Mouse (Mus musculus): ENCODE measurements at regions not wholly inside any gene's neighbourhood (a gene's known extent, or its start where the extent isn't known, plus 50 kb on each side); places are given as distances from the start of the nearest gene placed in this dataset.

GRCm38 (mm10) chr17:64991262-64991661 is 155.4 kb upstream of the 4930583I09Rik start:
- Histone ChIP-seq H3K27ac (no peak overlapping the region), H3K36me3 (no peaks in the 10 kb centered on the region), H3K4me1 (replicated peaks) (no peaks in the 10 kb centered on the region), H3K9me3 (peaks cover 3% of the 10 kb centered on the region; the same call in 1 of the 2 replicates), H3K4me3 (no peak overlapping the region), H3K27me3 (ENCODE audit: insufficient read depth, poor library complexity, severe bottlenecking) (no peaks in the 10 kb centered on the region)
- no peak for DNase-seq (ENCODE audit: low spot score)
- 74% methylated on average over 3 of the region's 3 CpGs for WGBS

GRCm38 (mm10) chr17:64984276-64985011 is 148.6 kb upstream of the 4930583I09Rik start:
- WGBS: 83% methylated on average over 14 of the region's 14 CpGs
- no peaks in the 10 kb centered on the region for H3K36me3 ChIP-seq
- H3K4me3 ChIP-seq: no peak overlapping the region
- no peak for DNase-seq (ENCODE audit: low spot score)
- H3K27me3 ChIP-seq (ENCODE audit: insufficient read depth, poor library complexity, severe bottlenecking): no peaks in the 10 kb centered on the region
- H3K27ac ChIP-seq: no peak overlapping the region
- H3K4me1 ChIP-seq (replicated peaks): no peaks in the 10 kb centered on the region
- no peaks in the 10 kb centered on the region for H3K9me3 ChIP-seq

GRCm38 (mm10) chr17:64983480-64983879 is 147.6 kb upstream of the 4930583I09Rik start:
- Histone ChIP-seq H3K4me3 (no peak overlapping the region), H3K27ac (no peak overlapping the region), H3K9me3 (no peaks in the 10 kb centered on the region), H3K4me1 (replicated peaks) (no peaks in the 10 kb centered on the region), H3K36me3 (no peaks in the 10 kb centered on the region), H3K27me3 (ENCODE audit: insufficient read depth, poor library complexity, severe bottlenecking) (no peaks in the 10 kb centered on the region)
- 76% methylated on average over 2 of the region's 2 CpGs for WGBS
- DNase-seq (ENCODE audit: low spot score): no peak

GRCm38 (mm10) chr17:64964153-64964552 is 128.3 kb upstream of the 4930583I09Rik start:
- Histone ChIP-seq H3K4me1 (replicated peaks) (no peaks in the 10 kb centered on the region), H3K9me3 (no peaks in the 10 kb centered on the region), H3K36me3 (no peaks in the 10 kb centered on the region), H3K27ac (no peak overlapping the region), H3K4me3 (no peak overlapping the region), H3K27me3 (ENCODE audit: insufficient read depth, poor library complexity, severe bottlenecking) (no peaks in the 10 kb centered on the region)
- 85% methylated on average over 4 of the region's 4 CpGs for WGBS
- DNase-seq (ENCODE audit: low spot score): no peak

GRCm38 (mm10) chr17:64961887-64962286 is 126.0 kb upstream of the 4930583I09Rik start:
- Histone ChIP-seq H3K9me3 (no peaks in the 10 kb centered on the region), H3K36me3 (no peaks in the 10 kb centered on the region), H3K4me3 (no peak overlapping the region), H3K27me3 (ENCODE audit: insufficient read depth, poor library complexity, severe bottlenecking) (no peaks in the 10 kb centered on the region), H3K4me1 (replicated peaks) (0 out of 2 replicates have a peak, but pooled peaks cover 2% of the 10 kb centered on the region), H3K27ac (no peak overlapping the region)
- DNase-seq (ENCODE audit: low spot score): no peak
- 76% methylated on average over 2 of the region's 2 CpGs for WGBS

GRCm38 (mm10) chr17:64957495-64957894 is 121.6 kb upstream of the 4930583I09Rik start:
- H3K4me1 ChIP-seq (replicated peaks): 0 out of 2 replicates have a peak, but pooled peaks cover 2% of the 10 kb centered on the region
- 69% methylated on average over 9 of the region's 9 CpGs for WGBS
- no peaks in the 10 kb centered on the region for H3K36me3 ChIP-seq
- H3K27ac ChIP-seq: no peak overlapping the region
- H3K9me3 ChIP-seq: no peaks in the 10 kb centered on the region
- DNase-seq (ENCODE audit: low spot score): no peak
- no peaks in the 10 kb centered on the region for H3K27me3 ChIP-seq (ENCODE audit: insufficient read depth, poor library complexity, severe bottlenecking)
- no peak overlapping the region for H3K4me3 ChIP-seq

- Histone ChIP-seq H3K27me3 (ENCODE audit: insufficient read depth, poor library complexity, severe bottlenecking) (no peaks in the 10 kb centered on the region), H3K4me3 (no peak overlapping the region), H3K27ac (no peak overlapping the region), H3K9me3 (no peaks in the 10 kb centered on the region), H3K36me3 (no peaks in the 10 kb centered on the region), H3K4me1 (replicated peaks) (0 out of 2 replicates have a peak, but pooled peaks cover 2% of the 10 kb centered on the region)
- WGBS: 85% methylated on average over 7 of the region's 7 CpGs
- no peak for DNase-seq (ENCODE audit: low spot score)
These were observed 120.6 kb upstream of the 4930583I09Rik start for GRCm38 (mm10) chr17:64956506-64956905.

GRCm38 (mm10) chr17:64953275-64953674 is 117.4 kb upstream of the 4930583I09Rik start:
- DNase-seq (ENCODE audit: low spot score): no peak
- Histone ChIP-seq H3K36me3 (no peaks in the 10 kb centered on the region), H3K9me3 (no peaks in the 10 kb centered on the region), H3K27ac (no peak overlapping the region), H3K4me3 (no peak overlapping the region), H3K27me3 (ENCODE audit: insufficient read depth, poor library complexity, severe bottlenecking) (no peaks in the 10 kb centered on the region), H3K4me1 (replicated peaks) (0 out of 2 replicates have a peak, but pooled peaks cover 2% of the 10 kb centered on the region)
- WGBS: 99% methylated on average over 7 of the region's 7 CpGs

- H3K36me3 ChIP-seq: no peaks in the 10 kb centered on the region
- H3K27me3 ChIP-seq (ENCODE audit: insufficient read depth, poor library complexity, severe bottlenecking): no peaks in the 10 kb centered on the region
- 89% methylated on average over 1 of the region's 1 CpGs for whole genome bisulfite sequencing
- DNase-seq (ENCODE audit: low spot score): no peak
- no peaks in the 10 kb centered on the region for H3K4me1 ChIP-seq (replicated peaks)
- no peak overlapping the region for H3K27ac ChIP-seq
- no peak overlapping the region for H3K4me3 ChIP-seq
- no peaks in the 10 kb centered on the region for H3K9me3 ChIP-seq
These were observed 115.7 kb upstream of the 4930583I09Rik start for GRCm38 (mm10) chr17:64951625-64951940.

- H3K27me3 ChIP-seq (ENCODE audit: insufficient read depth, poor library complexity, severe bottlenecking): no peaks in the 10 kb centered on the region
- no peaks in the 10 kb centered on the region for H3K36me3 ChIP-seq
- no peak for DNase-seq (ENCODE audit: low spot score)
- H3K9me3 ChIP-seq: no peaks in the 10 kb centered on the region
- H3K4me3 ChIP-seq: no peak overlapping the region
- WGBS: 81% methylated on average over 6 of the region's 6 CpGs
- H3K4me1 ChIP-seq (replicated peaks): no peaks in the 10 kb centered on the region
- H3K27ac ChIP-seq: no peak overlapping the region
These were observed 115.1 kb upstream of the 4930583I09Rik start for GRCm38 (mm10) chr17:64950802-64951624.

GRCm38 (mm10) chr17:64943213-64943612 is 107.3 kb upstream of the 4930583I09Rik start:
- Histone ChIP-seq H3K36me3 (no peaks in the 10 kb centered on the region), H3K9me3 (no peaks in the 10 kb centered on the region), H3K27ac (no peak overlapping the region), H3K4me1 (replicated peaks) (no peaks in the 10 kb centered on the region), H3K27me3 (ENCODE audit: insufficient read depth, poor library complexity, severe bottlenecking) (no peaks in the 10 kb centered on the region), H3K4me3 (no peak overlapping the region)
- DNase-seq (ENCODE audit: low spot score): no peak
- WGBS: 67% methylated on average over 2 of the region's 2 CpGs

GRCm38 (mm10) chr17:64941555-64941954 is 105.7 kb upstream of the 4930583I09Rik start:
- WGBS: 91% methylated on average over 6 of the region's 6 CpGs
- no peak for DNase-seq (ENCODE audit: low spot score)
- no peaks in the 10 kb centered on the region for H3K36me3 ChIP-seq
- H3K27me3 ChIP-seq (ENCODE audit: insufficient read depth, poor library complexity, severe bottlenecking): no peaks in the 10 kb centered on the region
- no peaks in the 10 kb centered on the region for H3K9me3 ChIP-seq
- H3K4me3 ChIP-seq: no peak overlapping the region
- H3K4me1 ChIP-seq (replicated peaks): no peaks in the 10 kb centered on the region
- H3K27ac ChIP-seq: no peak overlapping the region

- Histone ChIP-seq H3K9me3 (no peaks in the 10 kb centered on the region), H3K27me3 (ENCODE audit: insufficient read depth, poor library complexity, severe bottlenecking) (no peaks in the 10 kb centered on the region), H3K36me3 (no peaks in the 10 kb centered on the region), H3K4me3 (no peak overlapping the region), H3K27ac (no peak overlapping the region), H3K4me1 (replicated peaks) (no peaks in the 10 kb centered on the region)
- 88% methylated on average over 4 of the region's 4 CpGs for WGBS
- DNase-seq (ENCODE audit: low spot score): no peak
These were observed 99.8 kb upstream of the 4930583I09Rik start for GRCm38 (mm10) chr17:64935683-64936082.

Measured in hindbrain, embryonic 10.5 days (tissue).